Mouse (Mus musculus): ENCODE data around the gene a. TPM values are rescaled to one million over a fixed set of nuclear protein-coding genes. Genes with fewer than 3 reads are reported as not detected.
"Not testable (repeated sequence)": the region's sequence is repeated elsewhere in the genome, so short reads cannot be mapped to it uniquely, and the experiment has no call there.

The a gene
- polyA plus RNA-seq, 1 experiment from 2014 or later, result 0.40 TPM

DNA sequence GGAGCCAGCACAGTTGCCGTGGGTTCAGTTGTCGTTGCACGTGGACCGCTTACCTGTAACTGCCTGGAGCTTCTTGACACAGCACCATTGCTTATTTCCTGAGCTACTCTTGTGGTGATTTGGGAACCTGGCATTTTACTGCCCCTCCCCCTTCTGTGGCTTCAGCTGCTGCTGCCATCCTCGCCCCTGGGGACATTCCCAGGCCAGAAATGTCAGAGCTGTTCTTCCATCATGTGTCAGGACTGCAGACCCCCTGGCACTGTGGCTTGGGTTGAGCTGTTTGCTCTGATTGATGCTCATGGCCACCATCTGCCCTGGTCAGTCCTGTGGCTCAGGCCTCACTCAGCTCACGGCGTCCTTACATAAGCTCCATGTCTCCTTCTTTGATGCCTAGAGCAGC is 129.7 kb downstream of the a start:
- no peak for DNase-seq (ENCODE audit: low spot score, missing footprints)
- H3K27ac ChIP-seq (ENCODE audit: low read depth, low read length), result no peak overlapping the region
- H3K9ac ChIP-seq (ENCODE audit: low read length), result no peak overlapping the region
- H3K27me3 ChIP-seq (ENCODE audit: control insufficient read depth, insufficient read depth, low read length), result no peaks in the 10 kb centered on the region
- 88% methylated on average over 7 of the region's 7 CpGs for WGBS
- no peak overlapping the region for H3K4me3 ChIP-seq (ENCODE audit: low read depth, low read length)
- no peak overlapping the region for H3K4me2 ChIP-seq
- H3K36me3 ChIP-seq (ENCODE audit: control insufficient read depth, insufficient read depth, low read length), result no peaks in the 10 kb centered on the region
- no peak for ATAC-seq (ENCODE audit: low FRiP score)
- H3K9me3 ChIP-seq (ENCODE audit: control insufficient read depth, low read length), result no peaks in the 10 kb centered on the region
- peaks cover 4% of the 10 kb centered on the region; the same call in 1 of the 2 replicates for H3K4me1 ChIP-seq (ENCODE audit: control insufficient read depth, insufficient read depth, low read length)

DNA sequence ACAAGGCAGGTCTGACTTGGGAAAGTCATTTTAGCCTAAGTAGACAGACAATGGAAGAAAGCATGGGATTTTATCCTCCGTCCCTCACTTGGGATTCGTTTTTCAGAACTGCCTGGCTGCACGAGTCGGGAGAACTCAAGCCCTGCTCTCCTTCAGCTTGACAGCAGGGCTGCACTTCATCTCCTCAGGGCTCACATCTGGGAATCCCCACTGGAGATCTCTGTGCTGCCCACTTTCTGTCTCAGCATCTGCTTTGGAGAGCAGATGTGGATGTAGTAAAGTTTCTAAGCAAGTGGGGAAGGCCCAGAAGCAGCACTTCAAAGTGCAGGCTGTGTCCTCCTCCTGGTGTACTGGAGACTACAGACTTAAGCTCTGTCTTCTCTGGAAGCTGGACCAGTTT is 130.9 kb downstream of the a start:
- not testable (repeated sequence) for DNase-seq (ENCODE audit: low spot score, missing footprints)
- no CpG with 5 or more reads among the region's 4 CpGs for WGBS

DNA sequence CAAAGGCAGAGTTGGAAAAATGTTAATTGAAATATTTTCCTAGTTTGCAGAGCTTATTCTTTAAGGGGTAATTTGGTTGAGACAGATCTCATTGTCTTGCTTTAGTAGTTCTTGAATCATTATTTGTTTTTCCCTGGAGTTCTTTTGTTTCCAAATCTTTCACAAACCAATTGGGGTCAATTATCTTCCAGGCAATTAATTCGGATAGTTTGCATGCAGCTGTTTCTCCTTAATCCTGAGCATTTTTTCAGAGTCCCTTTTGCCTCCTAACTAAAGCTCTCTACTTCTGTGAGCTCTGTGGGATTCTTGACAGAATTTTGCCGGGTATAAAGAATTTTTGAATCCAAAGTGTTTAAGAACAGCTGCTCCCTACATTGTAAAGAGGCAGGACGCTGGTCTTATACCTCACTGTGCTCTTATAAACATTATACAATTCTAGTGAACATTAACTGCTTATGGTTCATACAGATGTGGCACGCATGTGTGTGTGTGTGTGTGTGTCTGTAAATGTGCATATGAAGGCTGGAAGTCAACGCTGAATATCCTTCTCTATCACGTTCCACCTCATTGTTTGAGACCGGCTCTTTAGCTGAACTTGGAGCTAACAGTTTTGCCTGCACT is 134.3 kb downstream of the a start:
- Histone ChIP-seq H3K27me3 (ENCODE audit: control insufficient read depth, insufficient read depth, low read length) (no peaks in the 10 kb centered on the region), H3K4me2 (no peak overlapping the region)

More for the DNA sequence above, 130.9 kb downstream of the a start:
- not testable (repeated sequence) for H3K36me3 ChIP-seq (ENCODE audit: control insufficient read depth, insufficient read depth, low read length); H3K27me3 ChIP-seq (ENCODE audit: control insufficient read depth, insufficient read depth, low read length); H3K4me3 ChIP-seq (ENCODE audit: low read depth, low read length); ATAC-seq (ENCODE audit: low FRiP score); H3K9ac ChIP-seq (ENCODE audit: low read length); H3K4me2 ChIP-seq; H3K9me3 ChIP-seq (ENCODE audit: control insufficient read depth, low read length); H3K27ac ChIP-seq (ENCODE audit: low read depth, low read length); H3K4me1 ChIP-seq (ENCODE audit: control insufficient read depth, insufficient read depth, low read length)

GRCm38 (mm10) chr2:154926843-154927242 is 135.6 kb downstream of the a start:
- Histone ChIP-seq H3K36me3 (ENCODE audit: control insufficient read depth, insufficient read depth, low read length) (no peaks in the 10 kb centered on the region), H3K9me3 (ENCODE audit: control insufficient read depth, low read length) (no peaks in the 10 kb centered on the region), H3K4me1 (ENCODE audit: control insufficient read depth, insufficient read depth, low read length) (peaks cover 5% of the 10 kb centered on the region; the same call in 1 of the 2 replicates), H3K27ac (ENCODE audit: low read depth, low read length) (no peak overlapping the region), H3K27me3 (ENCODE audit: control insufficient read depth, insufficient read depth, low read length) (no peaks in the 10 kb centered on the region), H3K9ac (ENCODE audit: low read length) (no peak overlapping the region), H3K4me2 (no peak overlapping the region), H3K4me3 (ENCODE audit: low read depth, low read length) (no peak overlapping the region)
- DNase-seq (ENCODE audit: low spot score, missing footprints), result no peak
- WGBS, result 84% methylated on average over 6 of the region's 6 CpGs
- ATAC-seq (ENCODE audit: low FRiP score), result no peak

More for the DNA sequence above, 134.3 kb downstream of the a start:
- no peak overlapping the region for H3K27ac ChIP-seq (ENCODE audit: low read depth, low read length)
- WGBS, result 50% methylated on average over 7 of the region's 7 CpGs
- DNase-seq (ENCODE audit: low spot score, missing footprints), result no peak
- peaks cover 5% of the 10 kb centered on the region; the same call in 1 of the 2 replicates for H3K4me1 ChIP-seq (ENCODE audit: control insufficient read depth, insufficient read depth, low read length)
- no peak overlapping the region for H3K4me3 ChIP-seq (ENCODE audit: low read depth, low read length)
- no peaks in the 10 kb centered on the region for H3K36me3 ChIP-seq (ENCODE audit: control insufficient read depth, insufficient read depth, low read length)
- ATAC-seq (ENCODE audit: low FRiP score), result no peak
- no peaks in the 10 kb centered on the region for H3K9me3 ChIP-seq (ENCODE audit: control insufficient read depth, low read length)
- H3K9ac ChIP-seq (ENCODE audit: low read length), result no peak overlapping the region

DNA sequence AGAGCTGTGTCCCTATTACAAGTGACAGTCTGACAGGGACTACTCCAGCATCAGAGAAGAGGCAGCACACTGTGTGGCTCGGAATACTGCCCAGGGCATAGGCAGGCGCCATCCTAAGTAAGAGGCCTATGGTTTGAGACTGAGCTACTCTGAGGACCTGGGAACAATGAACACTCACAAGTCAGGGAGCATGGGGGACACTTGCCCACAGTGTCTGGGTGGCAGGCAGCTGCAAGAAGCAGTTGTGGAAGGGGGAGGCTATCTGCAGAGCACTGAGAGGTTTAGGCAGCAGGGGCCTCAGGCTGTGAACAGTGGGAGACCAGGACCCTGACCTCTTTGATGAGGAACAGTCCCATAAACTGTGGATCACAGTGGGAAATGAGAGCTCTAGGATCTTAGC is 137.1 kb downstream of the a start:
- Histone ChIP-seq H3K9ac (ENCODE audit: low read length) (no peak overlapping the region), H3K27me3 (ENCODE audit: control insufficient read depth, insufficient read depth, low read length) (no peaks in the 10 kb centered on the region), H3K4me2 (no peak overlapping the region), H3K4me1 (ENCODE audit: control insufficient read depth, insufficient read depth, low read length) (peaks cover 5% of the 10 kb centered on the region; the same call in 1 of the 2 replicates), H3K4me3 (ENCODE audit: low read depth, low read length) (no peak overlapping the region), H3K9me3 (ENCODE audit: control insufficient read depth, low read length) (no peaks in the 10 kb centered on the region), H3K27ac (ENCODE audit: low read depth, low read length) (no peak overlapping the region), H3K36me3 (ENCODE audit: control insufficient read depth, insufficient read depth, low read length) (no peaks in the 10 kb centered on the region)
- ATAC-seq (ENCODE audit: low FRiP score) (no peak), DNase-seq (ENCODE audit: low spot score, missing footprints) (peak; percentile 83)
- 42% methylated on average over 2 of the region's 2 CpGs for WGBS

DNA sequence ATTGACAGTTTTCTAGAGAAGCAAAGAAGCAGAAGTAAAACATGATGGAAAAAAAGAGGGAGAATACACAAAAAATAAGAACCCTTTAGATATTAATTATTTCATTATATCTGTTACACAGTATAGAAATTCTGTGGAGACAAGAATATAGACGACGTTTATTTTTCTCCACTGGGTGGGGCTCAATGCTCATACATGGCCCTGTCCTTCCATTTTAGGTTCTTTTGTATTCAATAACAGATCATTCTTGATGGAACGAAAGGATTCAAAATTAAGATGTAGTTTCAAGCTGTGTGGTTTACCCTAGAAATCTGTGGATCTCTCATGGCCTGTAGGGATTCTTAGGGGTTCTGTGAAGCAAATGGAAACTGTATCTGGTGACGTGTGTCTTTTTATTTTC is 142.7 kb downstream of the a start:
- no peaks in the 10 kb centered on the region for H3K9me3 ChIP-seq (ENCODE audit: control insufficient read depth, low read length)
- H3K4me3 ChIP-seq (ENCODE audit: low read depth, low read length), result no peak overlapping the region
- H3K4me1 ChIP-seq (ENCODE audit: control insufficient read depth, insufficient read depth, low read length), result no peaks in the 10 kb centered on the region
- no peak overlapping the region for H3K4me2 ChIP-seq
- DNase-seq (ENCODE audit: low spot score, missing footprints) (peak; percentile 83), ATAC-seq (ENCODE audit: low FRiP score) (no peak)
- H3K36me3 ChIP-seq (ENCODE audit: control insufficient read depth, insufficient read depth, low read length), result no peaks in the 10 kb centered on the region
- no peaks in the 10 kb centered on the region for H3K27me3 ChIP-seq (ENCODE audit: control insufficient read depth, insufficient read depth, low read length)
- no peak overlapping the region for H3K27ac ChIP-seq (ENCODE audit: low read depth, low read length)
- WGBS, result 72% methylated on average over 4 of the region's 4 CpGs
- H3K9ac ChIP-seq (ENCODE audit: low read length), result no peak overlapping the region

DNA sequence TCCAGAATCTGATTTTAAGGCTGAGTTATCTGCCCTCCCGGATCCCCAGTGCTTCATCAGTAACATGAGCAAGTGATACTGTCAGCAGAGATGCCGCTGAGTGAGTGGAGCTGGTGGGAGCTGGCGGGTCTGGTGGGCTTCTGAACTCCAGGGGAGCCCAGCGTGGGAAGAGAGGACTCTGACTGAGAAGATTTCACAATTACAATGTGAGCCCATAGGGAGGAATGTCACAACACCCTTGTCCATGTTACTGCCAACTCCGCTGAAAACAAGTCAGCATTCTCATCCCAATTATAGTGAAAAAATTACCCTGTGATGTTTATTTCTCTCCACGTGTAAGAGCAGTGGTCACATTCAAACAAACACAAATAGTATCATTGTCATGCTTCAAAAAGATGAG is 144.9 kb downstream of the a start:
- H3K4me1 ChIP-seq (ENCODE audit: control insufficient read depth, insufficient read depth, low read length), result no peaks in the 10 kb centered on the region
- no peaks in the 10 kb centered on the region for H3K9me3 ChIP-seq (ENCODE audit: control insufficient read depth, low read length)
- no peak overlapping the region for H3K27ac ChIP-seq (ENCODE audit: low read depth, low read length)
- no peak overlapping the region for H3K4me3 ChIP-seq (ENCODE audit: low read depth, low read length)
- ATAC-seq (ENCODE audit: low FRiP score) (no peak), DNase-seq (ENCODE audit: low spot score, missing footprints) (no peak)
- no peak overlapping the region for H3K9ac ChIP-seq (ENCODE audit: low read length)
- no peaks in the 10 kb centered on the region for H3K36me3 ChIP-seq (ENCODE audit: control insufficient read depth, insufficient read depth, low read length)
- no peaks in the 10 kb centered on the region for H3K27me3 ChIP-seq (ENCODE audit: control insufficient read depth, insufficient read depth, low read length)
- 69% methylated on average over 6 of the region's 6 CpGs for WGBS
- no peak overlapping the region for H3K4me2 ChIP-seq

GRCm38 (mm10) chr2:154936536-154937155 is 145.4 kb downstream of the a start:
- ATAC-seq (ENCODE audit: low FRiP score), result no peak
- DNase-seq (ENCODE audit: low spot score, missing footprints), result peak; percentile 74
- Histone ChIP-seq H3K27me3 (ENCODE audit: control insufficient read depth, insufficient read depth, low read length) (no peaks in the 10 kb centered on the region), H3K27ac (ENCODE audit: low read depth, low read length) (no peak overlapping the region), H3K9ac (ENCODE audit: low read length) (no peak overlapping the region), H3K4me3 (ENCODE audit: low read depth, low read length) (no peak overlapping the region), H3K4me2 (no peak overlapping the region), H3K9me3 (ENCODE audit: control insufficient read depth, low read length) (no peaks in the 10 kb centered on the region), H3K36me3 (ENCODE audit: control insufficient read depth, insufficient read depth, low read length) (no peaks in the 10 kb centered on the region), H3K4me1 (ENCODE audit: control insufficient read depth, insufficient read depth, low read length) (no peaks in the 10 kb centered on the region)
- 79% methylated on average over 11 of the region's 11 CpGs for WGBS

DNA sequence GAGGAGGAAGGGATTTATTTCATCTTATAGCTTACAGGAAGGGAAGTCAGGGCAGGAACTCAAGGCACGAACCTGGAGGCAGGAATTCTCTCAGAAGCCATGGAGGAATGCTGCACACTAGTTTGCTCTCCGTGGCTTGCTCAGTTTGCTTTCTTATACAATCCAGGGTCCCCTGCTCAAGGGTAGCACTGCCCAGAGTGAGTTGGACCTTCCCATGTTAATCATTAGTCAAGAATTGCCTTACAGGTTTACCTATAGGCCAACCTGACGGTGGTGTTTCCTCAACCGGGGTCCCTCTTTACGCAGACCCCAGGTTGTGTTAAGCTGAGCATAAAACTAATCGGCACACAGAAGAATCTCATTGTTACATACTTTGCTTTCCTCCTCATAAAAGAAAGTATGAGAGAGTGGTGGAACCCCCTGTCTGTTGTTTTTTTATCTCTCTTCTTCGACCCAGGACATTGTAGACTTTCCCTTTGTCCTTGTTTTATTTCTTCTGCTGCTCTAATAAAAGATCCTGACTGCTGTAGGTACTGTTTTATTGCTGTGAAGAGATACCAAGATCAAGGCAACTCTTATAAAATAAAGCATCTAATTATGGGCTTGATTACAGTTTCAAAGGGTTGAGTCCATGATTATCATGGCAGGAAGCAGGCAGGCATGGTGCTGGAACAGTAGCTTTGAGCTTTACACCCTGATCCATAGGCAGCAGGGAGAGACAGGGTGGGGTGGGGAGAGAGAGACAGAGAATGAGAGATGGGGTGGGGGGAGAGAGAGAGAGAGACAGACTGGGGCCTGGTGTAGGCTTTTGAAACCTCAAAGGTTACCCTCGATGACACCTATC is 146.6 kb downstream of the a start:
- peak; percentile 2 for DNase-seq (ENCODE audit: low spot score, missing footprints)
- H3K4me1 ChIP-seq (ENCODE audit: control insufficient read depth, insufficient read depth, low read length), result peaks cover 2% of the 10 kb centered on the region; the same call in 1 of the 2 replicates
- no peaks in the 10 kb centered on the region for H3K36me3 ChIP-seq (ENCODE audit: control insufficient read depth, insufficient read depth, low read length)
- no peak overlapping the region for H3K4me3 ChIP-seq (ENCODE audit: low read depth, low read length)
- ATAC-seq (ENCODE audit: low FRiP score), result no peak
- H3K9me3 ChIP-seq (ENCODE audit: control insufficient read depth, low read length), result no peaks in the 10 kb centered on the region
- H3K27ac ChIP-seq (ENCODE audit: low read depth, low read length), result no peak overlapping the region
- no peaks in the 10 kb centered on the region for H3K27me3 ChIP-seq (ENCODE audit: control insufficient read depth, insufficient read depth, low read length)
- no peak overlapping the region for H3K4me2 ChIP-seq
- 84% methylated on average over 8 of the region's 8 CpGs for whole genome bisulfite sequencing
- no peak overlapping the region for H3K9ac ChIP-seq (ENCODE audit: low read length)
